Mouse (Mus musculus) midbrain, embryonic 12.5 days (tissue): Measurements from ENCODE around the gene Fbxw27. TPM values are rescaled to one million over a fixed set of nuclear protein-coding genes. Genes with fewer than 3 reads are reported as not detected.
"Not testable (repeated sequence)": the region's sequence is repeated elsewhere in the genome, so short reads cannot be mapped to it uniquely, and the experiment has no call there.

ENCODE experiments used
- ATAC-seq: fragments of 200-750 bp; cut with Nextera tagmentation; 2 replicates; pipeline ENCODE4 v1.8.0; 2017; ENCODE audit warnings: low read depth, moderate TSS enrichment, moderate library complexity; ENCODE audit not compliant: low FRiP score
- H3K27ac ChIP-seq: fragments of 300-500 bp; sonication (generic); replicated peaks from 2 replicates; pipeline ENCODE4 v1.5.1; 2016; ENCODE audit warnings: mild to moderate bottlenecking
- H3K27me3 ChIP-seq: fragments of 300-500 bp; sonication (generic); 2 replicates; pipeline ENCODE4 v1.6.1; 2016; ENCODE audit warnings: mild to moderate bottlenecking
- H3K36me3 ChIP-seq: fragments of 300-500 bp; sonication (generic); 2 replicates; pipeline ENCODE4 v1.6.1; 2016
- H3K4me1 ChIP-seq: fragments of 300-500 bp; sonication (generic); 2 replicates; pipeline ENCODE4 v1.6.1; 2016
- H3K4me2 ChIP-seq: fragments of 300-500 bp; sonication (generic); replicated peaks from 2 replicates; pipeline ENCODE4 v1.6.1; 2016; ENCODE audit warnings: mild to moderate bottlenecking, moderate library complexity
- H3K4me3 ChIP-seq: fragments of 300-500 bp; sonication (generic); 2 replicates; pipeline ENCODE4 v1.5.1; 2016; ENCODE audit warnings: mild to moderate bottlenecking
- H3K9ac ChIP-seq: fragments of 300-500 bp; sonication (generic); replicated peaks from 2 replicates; pipeline ENCODE4 v1.6.1; 2016; ENCODE audit warnings: mild to moderate bottlenecking, moderate library complexity
- H3K9me3 ChIP-seq: fragments of 300-500 bp; sonication (generic); 2 replicates; pipeline ENCODE4 v1.6.1; 2016; ENCODE audit warnings: mild to moderate bottlenecking
- WGBS: fragments of 180-500 bp; shearing (Covaris S2); methylation state at CpG from one replicate; pipeline ENCODE4 v1.1.7; 2016; 5-methylcytosine and 5-hydroxymethylcytosine counted together
- polyA plus RNA-seq: library from polyadenylated mRNA; unstranded; fragments of >200 nt; fragmentation: Nextera tagmentation; extraction: Ambion mirVana; gene quantifications from 2 replicates; pipeline ENCODE4 v1.2.1, GENCODE M21; 2016

Fbxw27 gene
- polyA plus RNA-seq, 1 experiment from 2014 or later: not detected

GRCm38 (mm10) chr9:109798051-109798450 is 7.6 kb upstream of the Fbxw27 start:
- WGBS: 95% methylated on average over 1 of the region's 1 CpGs
- H3K9me3 ChIP-seq: no peaks in the 10 kb centered on the region
- H3K4me1 ChIP-seq: no peaks in the 10 kb centered on the region
- H3K36me3 ChIP-seq: no peaks in the 10 kb centered on the region
- H3K27me3 ChIP-seq: no peaks in the 10 kb centered on the region
- H3K4me3 ChIP-seq: no peak overlapping the region
- no peak overlapping the region for H3K4me2 ChIP-seq
- no peak overlapping the region for H3K9ac ChIP-seq
- no peak for ATAC-seq
- no peak overlapping the region for H3K27ac ChIP-seq

- Histone ChIP-seq H3K9me3 (no peaks in the 10 kb centered on the region), H3K36me3 (no peaks in the 10 kb centered on the region), H3K27me3 (no peaks in the 10 kb centered on the region), H3K4me1 (no peaks in the 10 kb centered on the region), H3K27ac (no peak overlapping the region), H3K4me2 (no peak overlapping the region), H3K4me3 (no peak overlapping the region), H3K9ac (no peak overlapping the region)
- WGBS: 79% methylated on average over 2 of the region's 2 CpGs
- no peak for ATAC-seq
Measured at GRCm38 (mm10) chr9:109795811-109796210, 5.3 kb upstream of the Fbxw27 start.

- Histone ChIP-seq H3K9me3 (no peaks in the 10 kb centered on the region), H3K4me2 (no peak overlapping the region), H3K4me3 (no peak overlapping the region), H3K4me1 (no peaks in the 10 kb centered on the region), H3K36me3 (no peaks in the 10 kb centered on the region), H3K27ac (no peak overlapping the region), H3K27me3 (no peaks in the 10 kb centered on the region), H3K9ac (no peak overlapping the region)
- 76% methylated on average over 2 of the region's 2 CpGs for WGBS
- ATAC-seq: no peak
Measured at GRCm38 (mm10) chr9:109795221-109795620, 4.8 kb upstream of the Fbxw27 start.

- not testable (repeated sequence) for ATAC-seq
Measured at GRCm38 (mm10) chr9:109766841-109767240, 23.6 kb downstream of the Fbxw27 start.

GRCm38 (mm10) chr9:109745989-109746388 is 44.5 kb downstream of the Fbxw27 start, which contains the start of gene Fbxw26:
Gene Fbxw26 (minus strand): TSS chr9:109746089.
- H3K27me3 ChIP-seq: not testable (repeated sequence)

More at GRCm38 (mm10) chr9:109766841-109767240, 23.6 kb downstream of the Fbxw27 start:
- H3K4me3 ChIP-seq, H3K27ac ChIP-seq, H3K4me1 ChIP-seq, H3K9me3 ChIP-seq, H3K9ac ChIP-seq, H3K36me3 ChIP-seq, H3K4me2 ChIP-seq, H3K27me3 ChIP-seq: not testable (repeated sequence)
- WGBS: 79% methylated on average over 1 of the region's 1 CpGs

More at GRCm38 (mm10) chr9:109745989-109746388, 44.5 kb downstream of the Fbxw27 start, which contains the start of gene Fbxw26:
- H3K4me2 ChIP-seq, H3K36me3 ChIP-seq, H3K4me1 ChIP-seq, H3K27ac ChIP-seq, H3K4me3 ChIP-seq, H3K9me3 ChIP-seq, ATAC-seq, H3K9ac ChIP-seq: not testable (repeated sequence)
- 79% methylated on average over 3 of the region's 3 CpGs for whole genome bisulfite sequencing

Other genes starting within 250 kb of the Fbxw27 start
- gene Fbxw15, start 222.4 kb downstream of the Fbxw27 start, polyA plus RNA-seq: not detected in 2 replicates
- gene Fbxw24, start 164.6 kb downstream of the Fbxw27 start, polyA plus RNA-seq: 0.15 TPM in 1 of 2 replicates, not detected in the other
- gene Fbxw25, start 126.0 kb downstream of the Fbxw27 start, polyA plus RNA-seq: 0.11 TPM in 1 of 2 replicates, not detected in the other
- gene Fbxw18, start 88.0 kb downstream of the Fbxw27 start, polyA plus RNA-seq: 0.14 TPM in 1 of 2 replicates, not detected in the other
- not detected in 2 replicates for gene Fbxw26, start 44.6 kb downstream of the Fbxw27 start, polyA plus RNA-seq
- not detected in 2 replicates for gene Spink8, start 21.6 kb upstream of the Fbxw27 start, polyA plus RNA-seq
- gene Nme6, start 42.1 kb upstream of the Fbxw27 start, polyA plus RNA-seq: 76.5 and 78.4 TPM in 2 replicates
- 0.50 and 1.3 TPM in 2 replicates for gene Camp, start 58.9 kb upstream of the Fbxw27 start, polyA plus RNA-seq
- gene Cdc25a, start 84.9 kb upstream of the Fbxw27 start, polyA plus RNA-seq: 41.6 and 41.7 TPM in 2 replicates
- gene Map4, start 140.8 kb upstream of the Fbxw27 start, polyA plus RNA-seq: 109 and 117 TPM in 2 replicates